Mouse (Mus musculus): Measurements from ENCODE around the gene Zfp30.

DNA sequence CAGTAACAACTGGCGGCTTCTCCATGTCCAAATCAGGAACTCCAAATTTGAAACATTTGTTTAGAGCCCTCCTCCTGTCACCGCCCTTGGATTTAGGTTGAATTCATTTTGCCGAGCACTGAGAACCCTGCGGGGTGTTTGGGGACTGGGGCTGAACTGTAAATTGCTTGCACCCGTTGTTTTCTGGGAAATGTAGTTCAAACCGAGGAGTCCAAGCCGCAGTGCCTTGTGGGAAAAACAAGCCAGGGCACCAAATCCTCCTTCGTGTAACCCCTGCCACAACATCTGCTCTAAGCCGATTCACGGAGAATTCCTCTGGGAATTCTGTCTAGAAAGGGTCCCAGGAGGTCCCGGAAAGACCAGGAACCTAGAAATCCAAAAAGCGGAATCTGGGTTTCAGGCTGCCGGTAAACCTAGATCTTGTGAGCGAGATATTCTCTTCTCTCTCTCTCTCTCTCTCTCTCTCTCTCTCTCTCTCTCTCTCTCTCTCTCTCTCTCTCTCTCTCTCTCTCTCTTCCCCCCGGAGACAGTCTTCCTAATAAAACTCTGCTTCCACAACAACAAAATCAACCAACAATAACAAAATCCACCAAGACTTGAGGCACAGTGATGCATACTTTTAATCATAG, 16.6 kb upstream of the Zfp30 start:
- no peak for TF ChIP-seq CTCF (IDR thresholded peaks at IDR 0.05; ENCODE audit: control insufficient read depth, insufficient read depth, insufficient replicate concordance, low read depth, low read length)
- no peak for TF ChIP-seq POLR2A (IDR thresholded peaks at IDR 0.05; ENCODE audit: control insufficient read depth, low read depth, low read length)

Data from testis, adult 2 months (tissue).